Mouse (Mus musculus): ENCODE measurements around the gene 4930404N11Rik.
A peak's percentile ranks its signal among the peaks of the same experiment; 100 is the strongest.

Gene 4930404N11Rik

GRCm38 (mm10) chr10:81401521-81402226 lies 36.1 kb upstream of the 4930404N11Rik start:
- peak; percentile 84 to 91 for DNase-seq

- DNase-seq: no peak
Observed at GRCm38 (mm10) chr10:81401205-81401520, 35.5 kb upstream of the 4930404N11Rik start.

GRCm38 (mm10) chr10:81400371-81401204 lies 35.0 kb upstream of the 4930404N11Rik start:
- DNase-seq: no peak

- DNase-seq: no peak
Observed at GRCm38 (mm10) chr10:81399798-81400308, 34.2 kb upstream of the 4930404N11Rik start.

- DNase-seq: no peak
Observed at GRCm38 (mm10) chr10:81399296-81399695, 33.7 kb upstream of the 4930404N11Rik start.

- no peak for DNase-seq
Observed at GRCm38 (mm10) chr10:81396749-81397148, 31.1 kb upstream of the 4930404N11Rik start.

- DNase-seq: no peak
Observed at GRCm38 (mm10) chr10:81395865-81396264, 30.2 kb upstream of the 4930404N11Rik start.

GRCm38 (mm10) chr10:81395127-81395526 lies 29.5 kb upstream of the 4930404N11Rik start:
- peak; percentile 91 for DNase-seq

- peak; percentile 63 to 73 for DNase-seq
Observed at GRCm38 (mm10) chr10:81393456-81394063, 27.9 kb upstream of the 4930404N11Rik start.

GRCm38 (mm10) chr10:81392781-81393185 lies 27.2 kb upstream of the 4930404N11Rik start, which contains the start of gene Smim24:
Gene Smim24, plus strand, starts transcription at chr10:81393051.
- DNase-seq: peak in 1 of 2 experiments; percentile 71

GRCm38 (mm10) chr10:81392270-81392669 lies 26.7 kb upstream of the 4930404N11Rik start:
- DNase-seq: no peak

- no peak for DNase-seq
Observed at GRCm38 (mm10) chr10:81390678-81390965, 25.0 kb upstream of the 4930404N11Rik start.

GRCm38 (mm10) chr10:81389801-81390677 lies 24.4 kb upstream of the 4930404N11Rik start:
- DNase-seq: peak; percentile 86 to 89

- DNase-seq: peak in 1 of 2 experiments; percentile 66
Observed at GRCm38 (mm10) chr10:81389373-81389772, 23.8 kb upstream of the 4930404N11Rik start.

- DNase-seq: no peak
Observed at GRCm38 (mm10) chr10:81388505-81389055, 23.0 kb upstream of the 4930404N11Rik start, which contains the start of gene Gm48552. Gene Gm48552, plus strand, starts transcription at chr10:81389005.

- no peak for DNase-seq
Observed at GRCm38 (mm10) chr10:81387716-81388115, 22.1 kb upstream of the 4930404N11Rik start.

- no peak for DNase-seq
Observed at GRCm38 (mm10) chr10:81385603-81386306, 20.1 kb upstream of the 4930404N11Rik start.

- DNase-seq: no peak
Observed at GRCm38 (mm10) chr10:81384605-81384982, 19.0 kb upstream of the 4930404N11Rik start.

GRCm38 (mm10) chr10:81383802-81384604 lies 18.4 kb upstream of the 4930404N11Rik start, which contains the start of the genes Dohh and Gm48551:
Gene Dohh, plus strand, starts transcription at chr10:81384428.
Gene Gm48551, plus strand, starts transcription at chr10:81384466.
- peak; percentile 100 for DNase-seq

GRCm38 (mm10) chr10:81382039-81382438 lies 16.4 kb upstream of the 4930404N11Rik start:
- peak; percentile 46 to 57 for DNase-seq
